Mouse (Mus musculus): ENCODE data around the gene Gm128. TPM values are rescaled to one million over a fixed set of nuclear protein-coding genes. Genes with fewer than 3 reads are reported as not detected.

The Gm128 gene
- 0.97 TPM for polyA plus RNA-seq (2017; shearing (Covaris generic))

DNA sequence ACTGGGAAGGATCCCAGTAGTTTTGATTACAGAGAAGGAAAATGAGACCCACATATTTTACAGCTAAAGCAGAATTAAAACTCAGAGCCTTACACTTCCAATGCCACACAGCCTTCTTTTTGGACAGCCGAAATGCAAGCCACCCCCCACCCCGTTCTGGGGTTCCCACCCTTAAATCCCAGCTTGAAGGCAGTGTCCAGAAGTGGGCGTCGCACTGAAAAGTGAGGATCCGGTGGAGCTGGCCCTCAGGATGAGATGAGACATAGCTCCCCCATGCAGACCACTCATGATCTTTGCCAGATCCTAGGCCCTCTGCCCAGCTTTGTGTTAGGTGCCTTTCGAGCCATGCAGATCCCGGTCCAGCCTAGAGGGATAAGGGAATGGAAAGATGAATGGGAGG is at the start of gene Gm128:
Gene Gm128 (minus strand): TSS at position 101 of the 400 bp plus-strand sequence.

GRCm38 (mm10) chr3:95281216-95282126 is 40.1 kb upstream of the Gm128 start, which contains the start of the genes Mindy1 and Prune1:
Gene Mindy1, plus strand, starts transcription at chr3:95281345.
Gene Prune1, minus strand, starts transcription at chr3:95282076.

GRCm38 (mm10) chr3:95250783-95251424 is 9.5 kb upstream of the Gm128 start, which contains the start of gene Bnipl:
Gene Bnipl, minus strand, starts transcription at chr3:95251193.

GRCm38 (mm10) chr3:95231298-95232221 is 9.8 kb downstream of the Gm128 start, which contains the start of gene Mllt11:
Gene Mllt11, minus strand, starts transcription at chr3:95232171.

GRCm38 (mm10) chr3:95228148-95228893 is 13.1 kb downstream of the Gm128 start, which contains the start of gene Cdc42se1:
Gene Cdc42se1, plus strand, starts transcription at chr3:95228732.

DNA sequence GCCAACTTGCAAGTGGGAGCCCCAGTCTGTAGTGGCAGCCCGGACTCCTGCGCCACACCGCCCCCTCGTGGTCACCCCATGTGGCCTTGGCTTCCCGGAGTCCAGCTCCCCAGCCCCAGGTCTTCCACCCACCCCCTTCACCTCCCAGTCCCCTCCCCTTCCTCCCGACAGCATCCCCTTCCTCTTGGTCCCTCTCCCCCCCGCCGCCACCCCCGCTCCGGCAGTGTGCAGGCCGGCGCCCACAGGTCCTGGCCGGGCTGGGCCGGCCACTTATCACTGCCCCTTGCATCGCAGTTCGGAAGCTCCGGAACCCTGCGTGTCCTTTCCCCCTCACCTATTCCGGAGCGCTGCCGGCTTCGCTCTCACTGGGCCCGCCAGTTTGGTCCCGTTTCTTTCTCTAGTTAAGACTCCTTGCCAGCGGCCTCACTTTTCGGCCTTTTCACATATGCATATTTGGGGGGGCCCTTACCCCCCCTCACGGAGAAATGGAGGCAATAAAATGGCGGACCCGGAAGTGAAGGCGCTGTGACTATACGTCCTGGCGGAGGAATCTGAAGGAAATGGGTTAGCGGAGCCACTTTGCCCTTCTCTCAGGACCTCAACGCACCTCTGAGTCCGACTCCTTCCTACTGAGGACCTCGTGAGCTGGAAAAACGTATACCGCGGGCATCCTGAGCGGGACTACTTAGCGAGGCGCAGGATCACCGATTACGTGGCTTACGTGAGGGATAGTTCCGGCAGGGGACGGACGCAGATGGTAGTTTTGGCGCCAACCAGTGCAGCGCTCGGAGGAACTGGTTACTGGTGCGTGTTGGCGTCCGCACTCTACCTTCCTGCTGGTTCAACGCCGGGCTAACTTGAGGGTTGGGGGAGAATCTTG is 23.9 kb downstream of the Gm128 start, which contains the start of gene Gabpb2:
Gene Gabpb2 (minus strand): TSS at position 662 of the 880 bp plus-strand sequence.

Other genes starting within 250 kb of the Gm128 start
- 84.8 TPM for gene Zfp687, start 226.2 kb downstream of the Gm128 start, polyA plus RNA-seq (2017; shearing (Covaris generic))
- 296 TPM for gene Psmd4, start 199.0 kb downstream of the Gm128 start, polyA plus RNA-seq (2017; shearing (Covaris generic))
- 36.4 TPM for gene Pip5k1a, start 134.7 kb downstream of the Gm128 start, polyA plus RNA-seq (2017; shearing (Covaris generic))
- gene Vps72, start 130.6 kb downstream of the Gm128 start, polyA plus RNA-seq (2017; shearing (Covaris generic)): 118 TPM
- gene Tmod4, start 117.1 kb downstream of the Gm128 start, polyA plus RNA-seq (2017; shearing (Covaris generic)): 2.9 TPM
- 117 TPM for gene Scnm1, start 107.6 kb downstream of the Gm128 start, polyA plus RNA-seq (2017; shearing (Covaris generic))
- gene Lysmd1, start 107.5 kb downstream of the Gm128 start, polyA plus RNA-seq (2017; shearing (Covaris generic)): 31.2 TPM
- 264 TPM for gene Tnfaip8l2, start 99.2 kb downstream of the Gm128 start, polyA plus RNA-seq (2017; shearing (Covaris generic))
- gene Sema6c, start 81.1 kb downstream of the Gm128 start, polyA plus RNA-seq (2017; shearing (Covaris generic)): 0.38 TPM
- 37.4 TPM for gene Gabpb2, start 23.7 kb downstream of the Gm128 start, polyA plus RNA-seq (2017; shearing (Covaris generic))
- 440 TPM for gene Cdc42se1, start 12.9 kb downstream of the Gm128 start, polyA plus RNA-seq (2017; shearing (Covaris generic))
- 8.8 TPM for gene Mllt11, start 9.4 kb downstream of the Gm128 start, polyA plus RNA-seq (2017; shearing (Covaris generic))
- gene Bnipl, start 9.6 kb upstream of the Gm128 start, polyA plus RNA-seq (2017; shearing (Covaris generic)): not detected
- gene Mindy1, start 39.7 kb upstream of the Gm128 start, polyA plus RNA-seq (2017; shearing (Covaris generic)): 28.8 TPM
- gene Prune1, start 40.5 kb upstream of the Gm128 start, polyA plus RNA-seq (2017; shearing (Covaris generic)): 7.2 TPM
- gene Anxa9, start 65.6 kb upstream of the Gm128 start, polyA plus RNA-seq (2017; shearing (Covaris generic)): 0.62 TPM
- 274 TPM for gene Cers2, start 73.2 kb upstream of the Gm128 start, polyA plus RNA-seq (2017; shearing (Covaris generic))
- gene Setdb1, start 115.6 kb upstream of the Gm128 start, polyA plus RNA-seq (2017; shearing (Covaris generic)): 47.0 TPM
- not detected for gene 4930558C23Rik, start 161.2 kb upstream of the Gm128 start, polyA plus RNA-seq (2017; shearing (Covaris generic))
- 59.4 TPM for gene Arnt, start 192.8 kb upstream of the Gm128 start, polyA plus RNA-seq (2017; shearing (Covaris generic))

Data from activated CD4-positive, CD25-positive, alpha-beta regulatory T cell, adult 9 weeks (primary cell).